Mouse (Mus musculus) gastrocnemius, postnatal 25 days (tissue): ENCODE results near the gene Ubr4. TPM values are rescaled to one million over a fixed set of nuclear protein-coding genes. Genes with fewer than 3 reads are reported as not detected.

Experiments
- DNase-seq: peaks from one replicate; pipeline ENCODE4 v3.0.0; 2022
- total RNA-seq, 2 experiments: library from RNA; stranded (reverse); gene quantifications; 1 replicate in 1 of 2; 2 replicates in 1 of 2; pipeline ENCODE4 v1.2.3; 2021

Ubr4 gene
- total RNA-seq, 2 experiments from 2014 or later, result 79.0 to 90.6 TPM

DNA sequence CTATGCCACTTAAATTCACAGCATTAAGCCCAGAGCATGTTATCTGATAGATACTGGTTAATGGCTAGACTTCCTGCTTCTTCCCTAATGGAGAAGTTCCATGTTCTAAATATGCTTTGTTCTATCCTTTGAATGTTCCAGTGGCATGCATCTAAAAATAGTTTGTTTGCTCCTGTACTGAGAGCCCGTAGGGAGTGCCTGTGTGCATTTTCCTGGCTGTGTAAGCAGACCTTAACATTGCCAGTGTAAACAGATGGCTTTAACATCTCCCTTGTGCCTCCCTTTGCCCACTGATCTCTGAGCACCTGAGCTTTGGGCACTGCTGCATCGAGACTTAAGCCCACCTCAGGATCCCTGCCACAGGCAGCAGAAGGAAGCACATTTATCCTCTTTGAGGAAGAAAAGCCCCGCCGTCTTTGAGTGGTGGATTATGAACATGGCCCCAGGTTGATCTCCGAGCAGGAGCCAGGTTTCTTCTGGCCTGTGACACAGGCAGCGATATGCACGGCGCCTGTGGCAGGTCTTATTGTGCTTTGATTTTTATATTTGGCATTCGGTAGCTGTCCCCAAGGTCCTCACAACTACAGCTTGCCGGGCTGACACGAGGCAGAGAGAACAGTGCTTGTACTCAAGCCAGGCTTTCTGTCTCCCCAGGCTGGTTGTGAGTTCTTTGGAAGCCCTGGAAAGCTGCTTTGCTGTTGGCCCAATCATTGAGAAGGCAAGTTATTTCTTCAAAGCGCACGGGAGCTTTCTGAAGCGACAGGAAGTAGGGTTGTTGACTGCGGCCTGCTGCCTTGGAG is 80.8 kb downstream of the Ubr4 start:
- no peak for DNase-seq

DNA sequence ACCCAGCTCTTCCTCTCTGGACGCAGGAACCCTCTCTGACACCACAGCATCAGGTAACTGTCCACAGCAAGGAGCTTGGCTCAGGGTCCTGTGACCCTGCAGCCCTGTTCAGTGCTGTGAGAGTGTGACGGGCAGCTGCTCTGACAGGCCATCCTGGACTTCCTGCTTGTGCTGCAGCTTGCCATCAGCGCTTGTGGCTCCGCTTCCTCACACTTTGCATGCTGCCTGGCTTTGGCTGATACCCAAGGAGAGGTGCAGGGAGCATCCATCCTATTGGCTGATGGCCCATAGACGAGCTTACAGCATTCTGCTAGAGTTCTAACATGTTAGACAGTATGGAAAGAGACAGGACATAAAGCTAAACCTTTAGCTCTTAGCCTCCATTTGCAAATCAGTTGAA is 88.8 kb downstream of the Ubr4 start:
- DNase-seq, result no peak

DNA sequence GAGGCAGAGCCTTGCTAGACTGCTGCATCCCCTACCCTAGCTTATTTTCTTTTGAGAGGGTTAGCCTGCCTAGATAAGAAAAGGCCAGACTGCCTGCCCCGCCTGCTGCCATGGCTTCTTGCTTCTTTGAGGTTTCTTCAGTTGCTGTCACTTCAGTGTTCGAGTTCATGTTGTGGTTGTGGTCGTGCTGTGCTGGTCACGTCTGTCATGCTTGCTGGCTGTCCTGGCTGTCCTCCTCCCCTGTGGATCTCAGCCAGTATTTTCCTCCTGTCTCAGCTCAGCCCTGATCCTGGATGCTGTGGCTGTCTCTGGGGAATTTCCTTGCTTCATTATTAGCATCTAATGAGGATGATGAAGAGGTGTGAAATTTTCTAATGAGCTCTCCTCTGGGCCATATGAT is 89.4 kb downstream of the Ubr4 start:
- DNase-seq, result no peak

DNA sequence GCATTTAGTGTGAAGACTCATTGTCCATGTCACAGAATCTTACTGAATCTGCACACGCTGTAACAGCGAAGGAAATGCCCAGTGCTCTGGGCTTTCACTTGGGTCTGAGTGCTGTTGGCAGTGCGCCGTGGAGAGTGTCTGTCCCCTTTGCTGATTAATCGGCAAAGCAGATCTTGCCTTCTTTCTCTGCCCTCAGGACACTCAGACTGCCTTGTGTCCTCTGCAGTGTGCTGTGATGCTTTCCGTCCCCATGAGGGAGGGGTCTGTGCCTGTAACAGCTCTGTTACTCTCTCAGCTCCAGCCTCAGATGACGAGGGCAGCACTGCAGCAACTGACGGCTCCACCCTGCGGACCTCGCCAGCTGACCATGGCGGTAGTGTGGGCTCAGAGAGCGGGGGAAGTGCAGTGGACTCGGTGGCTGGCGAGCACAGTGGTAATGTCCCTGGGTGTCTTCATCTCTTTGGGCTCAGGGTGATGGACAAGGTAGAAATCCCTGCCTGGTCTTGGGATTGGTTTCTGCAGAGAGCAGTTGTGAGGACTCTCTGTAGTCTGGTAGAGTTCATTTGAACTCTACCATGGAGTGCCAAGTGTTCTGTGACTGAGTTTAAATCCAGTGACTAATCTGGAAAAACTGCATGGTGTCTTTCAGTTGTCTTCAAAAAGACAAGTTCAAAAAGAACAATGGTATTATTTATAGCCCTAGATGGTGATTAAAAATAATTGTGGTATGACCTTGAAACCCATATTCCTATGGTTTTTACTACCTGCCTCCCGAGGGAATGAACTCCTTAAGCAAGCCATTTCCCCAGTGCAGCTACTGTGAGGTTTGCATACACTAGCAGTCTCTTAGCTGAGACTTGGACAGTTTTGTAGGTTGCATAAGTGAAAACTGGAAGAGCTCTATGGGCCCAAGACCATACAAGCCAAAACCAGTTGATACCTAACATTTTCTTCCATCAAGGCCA is 90.3 kb downstream of the Ubr4 start:
- DNase-seq, result no peak

DNA sequence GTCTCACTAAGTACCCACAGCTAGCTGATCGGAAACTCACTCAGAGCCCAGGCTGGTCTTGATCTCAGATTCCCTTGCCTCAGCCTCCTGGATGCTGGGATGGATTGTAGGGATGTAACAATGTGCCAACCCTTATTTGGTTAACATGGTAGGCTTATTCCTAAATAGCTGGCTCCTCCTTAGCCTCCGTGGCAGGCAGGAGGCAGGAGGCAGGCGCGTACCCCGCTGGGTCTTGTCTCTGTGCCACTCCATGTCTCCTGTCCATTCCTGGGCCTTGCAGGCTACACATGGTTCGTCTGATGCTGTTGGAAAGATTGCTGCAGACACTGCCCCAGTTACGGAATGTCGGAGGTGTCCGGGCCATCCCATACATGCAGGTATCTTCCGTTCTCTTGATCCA is 91.9 kb downstream of the Ubr4 start:
- DNase-seq, result no peak

DNA sequence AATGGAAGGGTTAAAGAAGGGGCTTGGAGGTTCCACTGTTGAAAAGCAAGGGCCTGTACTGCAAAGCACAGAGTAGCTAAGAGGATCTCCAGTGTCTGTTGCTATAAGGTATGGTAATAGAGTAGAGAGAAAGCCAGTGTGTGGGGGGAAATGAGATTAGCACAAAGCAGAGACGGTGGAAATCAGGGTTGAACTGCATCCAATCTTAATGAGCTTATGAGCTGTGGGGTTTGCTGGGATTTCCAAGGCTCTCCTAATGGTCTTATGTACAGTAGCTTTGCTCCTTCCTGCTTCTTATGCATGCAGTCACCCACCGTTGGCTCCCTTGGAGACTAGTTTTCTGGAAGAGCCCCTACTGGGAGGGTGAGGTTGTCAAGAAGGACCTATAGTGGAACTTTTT is 93.8 kb downstream of the Ubr4 start:
- DNase-seq, result no peak

DNA sequence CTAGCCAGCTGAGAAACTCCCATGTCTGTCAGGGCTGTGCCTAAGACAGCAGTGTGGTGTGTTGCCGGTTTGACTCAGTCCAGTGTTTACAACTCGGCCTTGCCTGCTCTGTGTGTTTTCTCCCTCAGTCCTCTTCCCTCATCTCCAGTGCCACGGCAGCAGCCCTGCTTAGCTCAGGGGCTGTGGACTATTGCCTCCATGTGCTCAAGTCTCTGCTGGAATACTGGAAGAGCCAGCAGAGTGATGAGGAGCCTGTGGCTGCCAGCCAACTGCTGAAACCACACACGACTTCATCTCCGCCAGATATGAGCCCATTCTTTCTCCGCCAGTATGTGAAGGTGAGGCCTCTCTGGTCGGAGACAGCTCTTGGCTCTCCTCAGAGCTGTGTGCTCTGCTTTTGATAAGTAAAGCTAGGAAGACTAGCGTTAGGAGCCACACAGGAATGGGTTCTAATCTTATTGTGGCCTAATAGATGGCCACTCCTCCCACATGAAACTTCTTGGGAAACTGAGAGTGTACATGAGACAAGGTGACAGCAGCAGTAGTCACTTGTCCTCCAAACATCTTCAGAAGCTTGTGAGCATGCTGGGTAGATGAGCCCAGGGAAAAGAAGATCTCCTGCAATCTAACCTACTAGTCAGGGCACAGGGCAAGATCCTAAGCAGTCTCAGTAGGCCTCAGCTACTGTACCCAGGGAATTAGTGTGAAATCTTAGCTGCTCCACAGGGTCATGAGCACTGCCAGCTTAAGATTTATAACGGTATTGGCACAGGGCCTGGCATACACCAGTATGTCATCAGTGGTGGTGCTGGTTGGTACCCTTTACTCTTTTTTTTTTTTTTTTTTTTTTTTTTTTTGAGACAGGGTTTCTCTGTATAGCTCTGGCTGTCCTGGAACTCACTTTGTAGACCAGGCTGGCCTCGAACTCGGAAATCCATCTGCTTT is 94.6 kb downstream of the Ubr4 start:
- DNase-seq, result no peak

DNA sequence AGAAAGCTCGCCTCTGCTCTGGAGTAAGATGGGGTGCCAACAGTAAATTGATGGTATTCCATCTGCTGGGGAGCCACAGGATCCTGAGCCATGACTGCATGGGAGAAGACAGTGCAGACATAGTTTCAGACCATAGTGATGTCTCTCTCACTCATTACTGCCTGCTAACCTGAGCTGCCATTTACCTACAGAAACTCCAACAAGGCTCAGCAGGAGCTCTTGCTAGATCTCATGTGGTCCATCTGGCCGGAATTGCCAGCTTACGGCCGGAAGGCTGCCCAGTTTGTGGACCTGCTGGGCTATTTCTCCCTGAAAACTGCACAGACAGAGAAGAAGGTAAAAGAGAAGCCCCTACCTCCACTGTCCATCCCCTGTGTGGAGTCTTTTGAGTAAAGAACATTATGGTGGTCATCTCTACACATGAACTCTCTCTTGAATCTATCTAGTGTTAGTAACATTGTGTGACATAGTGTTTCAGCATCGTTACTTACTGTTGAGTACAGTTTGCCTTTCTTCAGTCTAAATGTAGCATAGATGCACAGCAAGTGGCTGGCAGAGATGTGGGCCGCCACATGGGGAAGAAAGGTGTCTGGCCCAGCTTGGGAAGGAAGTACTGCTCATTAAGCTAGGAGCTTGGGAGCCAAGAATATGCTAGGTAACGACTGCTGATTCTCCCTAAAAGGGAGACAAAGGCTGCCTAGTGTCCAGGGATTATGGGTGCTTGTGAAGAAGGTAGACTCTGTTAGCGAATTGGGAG is 100.7 kb downstream of the Ubr4 start:
- no peak for DNase-seq

DNA sequence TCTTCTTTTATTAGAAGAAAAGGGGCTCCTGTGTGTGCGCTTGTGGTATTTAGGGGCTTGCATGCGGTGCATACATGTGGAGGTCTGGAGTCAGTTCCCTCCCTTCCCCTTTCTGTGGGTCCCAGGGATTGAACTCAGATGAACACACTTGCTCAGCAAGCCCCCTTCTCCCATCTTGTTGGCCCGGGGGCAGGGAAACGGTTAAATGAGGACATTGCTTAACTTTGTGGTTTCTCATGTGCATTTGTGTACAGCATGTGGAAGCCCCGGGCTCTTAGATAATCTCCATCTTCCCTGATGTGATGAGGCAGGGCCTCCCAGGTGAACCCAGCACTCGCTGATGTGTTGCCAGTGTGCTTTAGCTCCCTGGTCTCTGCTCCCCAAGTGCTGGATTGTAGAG is 101.9 kb downstream of the Ubr4 start:
- DNase-seq, result no peak

DNA sequence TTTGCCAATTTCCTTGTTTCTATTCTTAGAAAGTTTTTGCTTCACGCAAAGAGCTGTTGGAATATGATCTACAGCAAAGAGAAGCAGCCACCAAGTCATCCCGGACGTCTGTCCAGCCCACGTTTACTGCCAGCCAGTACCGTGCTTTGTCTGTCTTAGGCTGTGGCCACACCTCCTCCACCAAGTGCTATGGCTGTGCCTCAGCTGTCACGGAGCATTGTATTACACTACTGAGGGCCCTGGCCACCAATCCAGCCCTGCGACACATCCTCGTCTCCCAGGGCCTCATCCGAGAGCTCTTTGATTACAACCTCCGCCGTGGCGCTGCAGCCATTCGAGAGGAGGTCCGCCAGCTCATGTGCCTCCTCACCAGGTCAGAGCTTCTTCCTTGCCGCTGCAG is 107.6 kb downstream of the Ubr4 start:
- peak; percentile 43 for DNase-seq

DNA sequence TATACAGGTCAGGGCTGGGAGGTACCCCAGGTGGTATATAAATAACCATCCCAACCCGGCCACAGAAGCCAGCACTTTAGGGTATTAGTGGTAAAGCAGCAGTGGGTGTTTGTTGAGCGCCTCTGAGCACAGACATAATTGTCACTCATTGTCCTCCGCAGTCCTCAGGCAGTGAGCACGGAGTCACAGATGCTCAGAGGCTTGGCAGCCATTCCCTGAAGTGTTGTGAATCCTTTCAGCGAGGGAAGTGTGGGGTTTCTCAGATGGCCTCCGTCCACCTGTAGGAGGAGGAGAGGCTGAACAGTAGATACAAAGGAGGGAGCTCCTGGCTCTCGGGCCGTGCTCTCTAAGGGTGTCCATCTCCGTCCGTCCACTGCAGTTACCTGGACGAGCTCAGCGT is 111.8 kb downstream of the Ubr4 start:
- DNase-seq, result no peak

DNA sequence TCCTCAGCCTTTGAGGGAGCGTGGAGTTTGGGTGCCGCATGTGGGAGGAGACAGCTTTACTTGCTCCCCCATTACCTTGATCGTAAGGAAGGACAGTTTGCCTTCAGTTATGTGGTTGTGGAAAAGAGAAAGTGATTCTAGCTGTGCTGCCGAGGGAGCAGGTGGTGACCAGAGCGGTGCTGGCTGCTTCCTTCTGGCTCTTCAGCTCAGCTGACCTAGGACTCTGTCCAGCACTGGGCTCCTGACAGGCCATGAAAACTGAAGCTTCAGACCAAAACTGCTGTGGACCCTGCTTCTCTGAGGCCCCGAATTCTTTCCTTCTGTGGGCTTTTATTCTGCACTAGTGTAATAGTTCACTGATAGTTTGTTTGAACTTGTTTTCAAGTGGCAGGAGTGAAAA is 114.1 kb downstream of the Ubr4 start:
- DNase-seq, result no peak

DNA sequence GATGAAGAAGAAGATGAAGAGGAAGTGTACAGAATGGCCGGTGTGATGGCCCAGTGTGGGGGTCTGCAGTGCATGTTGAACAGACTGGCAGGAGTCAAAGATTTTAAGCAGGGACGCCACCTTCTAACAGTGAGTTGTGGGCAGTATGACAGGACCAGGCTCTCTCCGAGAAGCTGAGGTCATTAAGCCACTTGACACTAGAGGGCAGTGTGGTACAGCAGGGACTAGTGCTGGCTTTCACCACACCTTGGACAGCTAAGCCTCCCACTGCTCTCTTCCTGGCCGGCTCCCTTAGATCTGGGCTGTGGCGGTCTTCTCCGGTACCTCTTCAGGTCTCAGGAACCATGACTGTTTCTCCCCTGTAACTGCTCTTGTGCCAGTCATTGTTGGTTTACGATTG is 117.8 kb downstream of the Ubr4 start:
- DNase-seq, result peak; percentile 68

DNA sequence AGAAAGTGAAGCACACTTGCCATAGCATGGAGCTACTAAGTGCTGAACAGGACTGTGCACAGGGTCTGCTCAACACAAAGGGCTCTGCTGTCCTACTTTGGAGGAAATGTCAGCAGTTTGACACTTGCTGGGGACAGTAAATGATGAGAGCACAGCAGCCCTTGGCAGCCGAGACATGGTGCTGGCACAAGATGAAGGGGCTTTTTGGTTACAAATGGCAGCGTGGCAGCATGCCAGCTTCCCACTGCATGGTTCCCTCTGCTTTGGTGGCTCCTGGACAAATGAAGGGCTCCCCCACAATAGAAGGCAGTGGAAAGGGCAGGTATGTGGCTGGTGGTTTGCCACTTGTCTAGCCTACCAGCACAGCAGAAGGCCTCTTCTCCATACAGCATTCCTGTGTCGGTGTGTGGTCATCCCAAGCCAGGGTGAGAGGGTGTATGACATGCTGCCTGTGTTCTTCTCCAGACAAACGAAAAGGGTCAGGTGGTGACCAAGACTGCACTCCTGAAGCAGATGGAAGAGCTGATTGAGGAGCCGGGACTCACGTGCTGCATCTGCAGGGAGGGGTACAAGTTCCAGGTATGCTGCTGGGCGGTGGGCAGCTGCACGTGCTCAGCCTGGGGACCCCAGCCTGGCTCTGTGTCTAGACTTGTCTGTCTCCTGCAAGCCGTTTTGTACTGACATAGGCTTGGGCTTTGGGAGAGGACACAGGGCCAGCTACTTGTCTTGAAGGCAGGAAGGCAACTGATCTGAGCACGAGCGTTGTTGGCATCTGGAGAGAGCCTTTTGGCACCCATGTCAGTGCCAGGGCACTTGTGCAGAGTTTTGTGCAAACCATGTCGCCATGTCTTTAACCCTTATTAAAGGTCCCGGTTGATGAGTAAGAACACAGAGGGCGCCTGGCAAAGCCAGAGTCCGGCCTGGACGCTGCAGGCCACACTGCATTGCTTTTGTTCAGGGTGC is 124.5 kb downstream of the Ubr4 start:
- DNase-seq, result no peak

DNA sequence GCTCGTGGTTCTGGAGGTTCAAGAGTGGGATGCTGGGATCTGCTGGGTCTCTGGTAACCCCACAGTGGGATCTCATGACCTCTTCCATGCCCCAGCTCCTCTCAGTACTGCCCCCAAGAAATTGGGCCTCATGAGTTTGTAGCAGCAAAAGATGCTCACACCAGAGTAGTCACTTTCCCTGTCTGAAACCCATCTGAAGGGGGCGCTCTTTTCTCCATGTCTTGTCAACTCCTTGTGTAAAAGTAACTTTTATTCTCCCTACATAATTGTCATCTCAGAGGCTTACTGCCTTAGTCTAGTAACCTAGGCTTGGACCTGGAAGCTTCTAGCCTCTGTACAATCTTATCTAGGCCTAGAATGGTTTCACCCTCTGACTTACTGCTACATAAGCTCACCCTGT is 125.6 kb downstream of the Ubr4 start:
- DNase-seq, result no peak

DNA sequence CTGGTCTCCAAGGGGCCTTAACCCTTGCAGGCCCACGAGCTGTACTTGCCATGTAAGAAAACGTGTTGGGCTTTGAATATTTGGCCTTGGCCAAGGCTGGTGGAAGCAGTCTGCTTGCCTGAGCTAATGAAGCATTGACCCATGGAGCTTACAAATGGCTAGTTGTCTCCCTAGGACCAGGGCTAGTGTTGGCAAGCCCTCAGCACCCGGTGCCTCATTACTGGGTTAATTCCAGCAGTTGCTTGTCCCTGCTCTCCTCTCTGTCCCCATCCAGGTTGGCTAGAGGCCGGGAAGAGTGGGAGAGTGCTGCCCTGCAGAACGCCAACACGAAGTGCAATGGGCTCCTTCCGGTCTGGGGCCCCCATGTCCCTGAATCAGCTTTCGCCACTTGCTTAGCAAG is 126.8 kb downstream of the Ubr4 start:
- no peak for DNase-seq

DNA sequence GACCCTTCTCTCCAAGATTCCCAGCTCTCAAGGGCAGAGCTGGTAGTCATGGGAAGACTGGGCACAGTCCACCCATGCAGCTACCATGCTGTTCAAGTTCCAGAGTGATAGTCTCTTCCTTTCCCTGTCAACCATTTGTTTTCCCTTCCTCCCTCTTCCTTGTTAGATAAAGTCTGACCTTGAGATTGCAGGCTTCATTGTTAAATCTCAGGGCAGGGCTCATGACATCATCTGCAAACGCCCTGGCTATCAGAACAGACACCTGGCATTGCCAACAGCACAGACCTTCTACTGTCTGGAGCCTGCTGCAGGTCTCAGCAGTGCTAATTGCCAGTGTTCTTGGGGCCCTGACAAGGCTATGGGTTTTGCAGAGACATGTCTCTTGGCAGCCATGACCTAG is 129.0 kb downstream of the Ubr4 start:
- no peak for DNase-seq

DNA sequence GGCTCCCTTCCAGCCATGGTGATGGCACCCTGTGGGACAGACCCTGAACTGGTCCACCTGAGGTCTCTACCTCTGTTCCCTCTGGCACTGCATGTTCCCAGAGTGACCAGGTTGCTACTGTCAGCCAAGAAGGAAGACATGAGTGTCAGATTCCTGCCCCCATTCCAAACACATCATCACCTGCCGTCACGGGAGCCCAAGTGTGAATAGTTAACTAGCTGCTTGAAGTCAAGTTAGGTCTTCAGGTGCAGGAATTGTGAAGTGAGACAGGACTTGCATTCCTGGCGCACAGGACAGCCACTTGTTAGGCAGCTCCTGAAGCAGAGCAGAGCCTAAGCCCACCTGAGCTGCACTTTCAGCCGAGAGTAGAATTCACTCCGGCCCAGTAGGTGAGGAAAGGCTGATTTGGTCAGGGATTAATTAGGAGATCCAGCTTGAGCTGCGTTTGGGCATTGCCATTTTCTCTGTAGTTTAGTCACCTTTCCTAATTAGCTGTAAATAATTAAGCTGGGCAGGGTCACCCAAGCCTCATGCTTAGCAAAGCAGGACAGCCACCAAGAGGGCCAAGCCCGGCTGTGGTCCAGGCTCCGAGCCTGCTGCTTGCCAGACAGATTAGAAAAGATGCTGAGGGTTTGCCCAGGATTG is 131.2 kb downstream of the Ubr4 start:
- no peak for DNase-seq

DNA sequence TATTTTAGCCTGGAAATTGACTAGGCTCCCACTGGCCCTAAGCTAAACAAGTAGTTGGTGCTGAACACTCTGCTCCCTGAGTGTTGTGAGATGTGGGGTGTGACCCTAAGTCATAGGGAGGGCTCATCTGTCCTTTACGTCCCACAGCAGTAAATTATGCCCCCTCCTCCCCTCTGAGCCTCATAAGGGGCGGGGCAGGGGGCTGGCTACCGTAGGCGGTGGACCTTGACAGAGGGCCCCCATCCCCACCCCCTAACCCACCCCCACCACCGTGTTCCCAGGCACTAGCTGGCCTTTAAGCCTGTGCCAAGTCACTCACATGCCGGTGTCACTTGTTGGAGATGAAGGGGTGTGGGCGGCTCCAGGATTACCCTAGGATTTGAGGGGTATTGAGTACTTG is 132.1 kb downstream of the Ubr4 start:
- DNase-seq, result no peak

DNA sequence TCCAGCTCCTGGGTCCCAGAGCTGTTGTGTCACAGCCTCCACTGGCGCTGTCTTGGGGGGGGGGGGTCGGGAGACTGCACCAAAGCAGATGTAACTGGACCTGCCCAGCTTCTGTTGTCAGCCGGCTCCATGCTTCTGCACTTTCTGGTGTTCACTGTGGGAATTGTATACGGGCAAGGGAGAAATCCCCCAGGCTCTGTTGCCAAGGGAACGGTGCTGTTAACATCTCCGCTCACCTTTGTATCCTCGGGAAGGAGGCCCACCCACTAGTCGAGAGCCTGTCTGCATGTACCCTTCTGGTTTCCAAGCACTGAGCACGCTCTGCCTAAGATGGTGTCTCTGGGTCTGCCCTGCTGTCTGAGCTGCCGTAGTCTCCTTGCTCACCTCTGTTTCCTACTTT is 134.7 kb downstream of the Ubr4 start:
- no peak for DNase-seq
